Mouse (Mus musculus): ENCODE measurements around the gene Ttc23l. TPM values are rescaled to one million over a fixed set of nuclear protein-coding genes. Genes with fewer than 3 reads are reported as not detected.

The Ttc23l gene
- not detected in 2 replicates for polyA plus RNA-seq (2014; fragmentation: Nextera tagmentation; extraction: Ambion mirVana)

DNA sequence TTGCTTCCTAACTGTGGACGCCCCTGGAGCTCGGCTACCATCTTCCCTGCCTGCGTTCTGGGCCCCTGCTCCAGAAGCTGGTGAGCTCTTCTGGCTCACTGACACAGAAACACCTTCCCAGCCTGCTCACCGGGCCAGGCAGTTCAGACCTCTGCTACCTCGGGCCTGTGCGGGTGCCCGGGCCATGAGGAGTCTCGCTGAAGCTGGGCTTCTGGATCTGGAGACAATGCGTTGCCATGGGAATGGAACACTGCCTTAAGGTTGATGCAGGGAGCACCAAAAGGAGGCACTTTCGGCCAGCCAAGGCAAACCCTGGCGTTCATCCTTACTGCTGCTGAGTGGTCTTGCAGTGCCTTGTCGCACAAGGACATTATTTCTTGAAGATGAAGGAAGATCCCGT, at the start of gene Ttc23l:
Gene Ttc23l (minus strand): TSS at position 204 of the 400 bp plus-strand sequence.
- no peak for ATAC-seq (replicated peaks; ENCODE audit: low FRiP score, low TSS enrichment, low read depth)
- Histone ChIP-seq H3K27ac (ENCODE audit: low read depth) (no peak within 1 kb of the TSS), H3K4me3 (ENCODE audit: low read depth, low read length) (no peak within 1 kb of the TSS), H3K9me3 (ENCODE audit: control insufficient read depth, low read length) (no peaks in the 10 kb centered on the region), H3K4me2 (ENCODE audit: low read length) (no peak within 1 kb of the TSS), H3K9ac (ENCODE audit: low read length) (no peak within 1 kb of the TSS), H3K36me3 (ENCODE audit: control insufficient read depth, insufficient read depth, low read length) (no peaks in the 10 kb centered on the region), H3K4me1 (replicated peaks; ENCODE audit: control insufficient read depth, insufficient read depth, low read length) (no peaks in the 10 kb centered on the region), H3K27me3 (replicated peaks; ENCODE audit: control insufficient read depth, insufficient read depth, low read length) (no peaks in the 10 kb centered on the region)
- 90% methylated on average over 13 of the region's 13 CpGs for WGBS
- no peak for DNase-seq (ENCODE audit: low spot score)

DNA sequence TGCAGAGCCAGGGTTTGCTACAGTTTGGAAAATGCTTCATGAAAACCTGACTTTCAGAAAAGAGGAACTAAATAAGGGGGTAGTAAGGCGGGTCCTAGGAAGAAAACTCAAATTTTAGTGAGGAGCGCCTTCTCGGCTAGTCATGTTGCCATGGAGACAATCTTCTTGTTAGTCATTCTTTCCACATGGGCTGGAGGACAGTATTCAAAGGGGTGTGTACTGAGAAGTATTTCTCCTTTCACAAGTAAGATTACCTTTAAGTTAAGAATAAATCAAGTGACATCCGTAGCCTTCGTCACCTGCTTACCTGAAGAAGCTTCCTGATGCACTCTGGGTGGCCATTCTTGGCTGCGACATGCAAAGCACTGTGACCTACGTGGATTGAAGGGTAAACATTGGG, 40.9 kb upstream of the Ttc23l start:
- no peak for ATAC-seq (replicated peaks; ENCODE audit: low FRiP score, low TSS enrichment, low read depth)
- H3K4me2 ChIP-seq (ENCODE audit: low read length): no peak overlapping the region
- H3K36me3 ChIP-seq (ENCODE audit: control insufficient read depth, insufficient read depth, low read length): no peaks in the 10 kb centered on the region; the same call in 1 of the 2 replicates
- DNase-seq (ENCODE audit: low spot score): no peak
- H3K9me3 ChIP-seq (ENCODE audit: control insufficient read depth, low read length): no peaks in the 10 kb centered on the region
- H3K9ac ChIP-seq (ENCODE audit: low read length): no peak overlapping the region
- WGBS: 75% methylated on average over 7 of the region's 7 CpGs
- no peak overlapping the region for H3K27ac ChIP-seq (ENCODE audit: low read depth)
- peaks cover 12% of the 10 kb centered on the region for H3K4me1 ChIP-seq (replicated peaks; ENCODE audit: control insufficient read depth, insufficient read depth, low read length)
- H3K4me3 ChIP-seq (ENCODE audit: low read depth, low read length): no peak overlapping the region
- H3K27me3 ChIP-seq (replicated peaks; ENCODE audit: control insufficient read depth, insufficient read depth, low read length): no peaks in the 10 kb centered on the region

DNA sequence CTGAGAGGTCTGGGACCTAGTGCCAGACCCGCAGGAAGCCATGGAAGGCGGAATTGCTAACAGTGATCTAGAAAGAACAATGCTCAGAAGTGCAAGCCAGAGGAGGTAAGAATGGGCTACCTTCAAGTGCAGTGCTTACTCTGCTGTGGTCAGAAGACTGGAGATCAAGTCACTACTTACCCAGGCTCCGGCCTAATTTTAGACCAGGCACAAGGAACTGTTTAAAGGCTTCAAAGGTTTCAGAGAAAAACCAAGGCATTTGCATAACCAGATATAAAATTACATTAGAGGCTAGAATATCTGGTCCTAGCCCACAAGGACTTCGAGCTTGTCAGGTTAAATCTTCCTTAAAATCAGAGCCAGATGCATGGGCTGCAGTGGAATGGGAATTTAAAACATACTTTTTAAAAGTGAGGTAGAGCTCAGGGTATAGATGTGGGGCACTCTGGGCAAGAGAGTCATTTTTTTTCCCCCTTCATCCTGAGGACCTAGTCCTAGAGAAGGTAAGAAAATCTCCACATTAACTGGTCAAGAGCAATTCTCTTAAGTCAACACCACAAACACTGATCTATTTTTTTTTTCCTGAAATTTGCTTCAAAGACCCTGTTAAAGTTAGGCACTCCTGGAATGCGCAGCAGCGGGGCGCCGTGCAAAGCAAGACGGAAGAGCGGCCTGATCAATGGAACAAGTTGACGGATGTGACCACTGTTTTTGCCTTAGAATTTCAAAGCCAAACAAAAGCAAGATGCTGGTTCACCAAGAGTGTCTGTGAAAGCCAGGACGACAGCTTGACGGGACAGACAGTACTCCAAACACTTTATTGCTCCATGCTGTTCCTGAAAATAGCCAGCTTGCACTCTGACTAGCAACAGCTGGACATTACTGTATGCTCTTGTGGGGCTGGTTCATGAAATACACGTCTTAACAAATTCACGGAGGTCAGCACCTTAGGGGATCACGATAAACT, 40.1 kb upstream of the Ttc23l start:
- Histone ChIP-seq H3K4me1 (replicated peaks; ENCODE audit: control insufficient read depth, insufficient read depth, low read length) (peaks cover 12% of the 10 kb centered on the region), H3K9ac (ENCODE audit: low read length) (no peak overlapping the region), H3K4me3 (ENCODE audit: low read depth, low read length) (no peak overlapping the region), H3K9me3 (ENCODE audit: control insufficient read depth, low read length) (no peaks in the 10 kb centered on the region), H3K4me2 (ENCODE audit: low read length) (no peak overlapping the region), H3K27me3 (replicated peaks; ENCODE audit: control insufficient read depth, insufficient read depth, low read length) (no peaks in the 10 kb centered on the region), H3K27ac (ENCODE audit: low read depth) (no peak overlapping the region), H3K36me3 (ENCODE audit: control insufficient read depth, insufficient read depth, low read length) (no peaks in the 10 kb centered on the region; the same call in 1 of the 2 replicates)
- DNase-seq (ENCODE audit: low spot score): no peak
- no peak for ATAC-seq (replicated peaks; ENCODE audit: low FRiP score, low TSS enrichment, low read depth)
- WGBS: 42% methylated on average over 16 of the region's 16 CpGs

DNA sequence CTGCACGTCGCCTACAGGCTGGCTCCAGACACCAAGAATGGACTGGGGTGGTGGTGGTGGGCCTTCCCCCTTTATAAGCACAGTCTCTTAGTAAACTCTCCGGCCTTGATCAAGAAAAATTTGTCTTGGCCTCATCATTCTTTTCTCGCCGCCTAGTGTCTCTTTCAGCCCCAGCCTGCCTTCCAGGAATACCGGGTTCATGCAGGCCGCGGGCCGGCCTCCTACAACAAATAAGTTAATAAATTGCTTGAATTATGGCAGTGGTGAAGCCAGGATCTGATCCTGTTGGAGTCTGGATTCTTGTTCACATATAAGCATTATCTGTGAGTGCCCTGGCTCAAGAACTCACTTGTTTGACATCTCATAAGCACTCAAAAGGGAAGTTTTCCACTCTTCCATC, 38.4 kb upstream of the Ttc23l start:
- Histone ChIP-seq H3K4me2 (ENCODE audit: low read length) (no peak overlapping the region), H3K4me3 (ENCODE audit: low read depth, low read length) (no peak overlapping the region), H3K9ac (ENCODE audit: low read length) (no peak overlapping the region), H3K4me1 (replicated peaks; ENCODE audit: control insufficient read depth, insufficient read depth, low read length) (peaks cover 7% of the 10 kb centered on the region; the same call in 1 of the 2 replicates), H3K9me3 (ENCODE audit: control insufficient read depth, low read length) (no peaks in the 10 kb centered on the region), H3K27ac (ENCODE audit: low read depth) (no peak overlapping the region), H3K27me3 (replicated peaks; ENCODE audit: control insufficient read depth, insufficient read depth, low read length) (no peaks in the 10 kb centered on the region), H3K36me3 (ENCODE audit: control insufficient read depth, insufficient read depth, low read length) (peaks cover 7% of the 10 kb centered on the region; the same call in 1 of the 2 replicates)
- ATAC-seq (replicated peaks; ENCODE audit: low FRiP score, low TSS enrichment, low read depth) (no peak), DNase-seq (ENCODE audit: low spot score) (no peak)
- 75% methylated on average over 9 of the region's 9 CpGs for WGBS

DNA sequence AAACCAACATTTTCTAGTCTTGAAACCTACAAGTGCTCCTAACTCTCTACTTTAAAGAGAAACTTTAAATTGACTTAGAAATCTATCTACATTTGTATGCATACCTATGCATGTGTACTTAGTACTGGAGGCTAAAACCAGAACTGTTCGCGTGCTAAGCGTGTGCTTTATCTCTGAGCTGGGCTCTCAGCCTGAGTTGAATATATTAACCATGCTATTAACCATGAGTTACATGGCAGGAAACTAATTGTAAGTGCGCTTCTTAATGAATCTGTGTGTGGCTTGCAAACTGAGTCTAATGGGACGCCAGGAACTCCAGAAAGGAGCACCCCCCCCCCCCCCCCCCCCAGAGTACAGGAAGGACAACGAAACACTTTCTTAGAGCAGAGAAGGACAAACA, 36.9 kb upstream of the Ttc23l start:
- DNase-seq (ENCODE audit: low spot score) (no peak), ATAC-seq (replicated peaks; ENCODE audit: low FRiP score, low TSS enrichment, low read depth) (no peak)
- Histone ChIP-seq H3K36me3 (ENCODE audit: control insufficient read depth, insufficient read depth, low read length) (peaks cover 7% of the 10 kb centered on the region; the same call in 1 of the 2 replicates), H3K27ac (ENCODE audit: low read depth) (no peak overlapping the region), H3K27me3 (replicated peaks; ENCODE audit: control insufficient read depth, insufficient read depth, low read length) (no peaks in the 10 kb centered on the region), H3K9ac (ENCODE audit: low read length) (no peak overlapping the region), H3K4me3 (ENCODE audit: low read depth, low read length) (no peak overlapping the region), H3K9me3 (ENCODE audit: control insufficient read depth, low read length) (no peaks in the 10 kb centered on the region), H3K4me1 (replicated peaks; ENCODE audit: control insufficient read depth, insufficient read depth, low read length) (peaks cover 7% of the 10 kb centered on the region; the same call in 1 of the 2 replicates), H3K4me2 (ENCODE audit: low read length) (no peak overlapping the region)
- WGBS: 84% methylated on average over 6 of the region's 6 CpGs

DNA sequence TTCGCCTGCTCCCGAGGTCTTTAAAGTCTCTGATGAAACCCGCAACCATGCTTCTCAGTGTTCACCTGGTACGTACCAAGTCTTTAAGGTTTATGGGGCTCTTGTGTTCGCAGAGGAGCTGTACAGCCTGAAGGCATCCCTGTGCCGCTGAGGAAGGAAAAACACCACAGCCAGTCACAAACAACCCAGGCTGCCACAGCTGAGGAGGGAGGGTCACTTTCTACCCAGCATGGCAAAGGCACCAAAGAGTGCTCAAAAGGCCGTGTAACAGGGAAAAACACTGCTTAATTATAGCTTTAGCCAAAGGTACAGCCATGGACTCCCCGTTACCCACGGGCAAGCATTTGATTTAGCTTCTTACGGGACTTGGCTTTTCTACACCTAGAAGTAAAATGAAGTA, 36.4 kb upstream of the Ttc23l start:
- Histone ChIP-seq H3K9ac (ENCODE audit: low read length) (no peak overlapping the region), H3K36me3 (ENCODE audit: control insufficient read depth, insufficient read depth, low read length) (peaks cover 7% of the 10 kb centered on the region; the same call in 1 of the 2 replicates), H3K27me3 (replicated peaks; ENCODE audit: control insufficient read depth, insufficient read depth, low read length) (no peaks in the 10 kb centered on the region), H3K4me1 (replicated peaks; ENCODE audit: control insufficient read depth, insufficient read depth, low read length) (peaks cover 7% of the 10 kb centered on the region; the same call in 1 of the 2 replicates), H3K4me2 (ENCODE audit: low read length) (no peak overlapping the region), H3K4me3 (ENCODE audit: low read depth, low read length) (no peak overlapping the region), H3K27ac (ENCODE audit: low read depth) (no peak overlapping the region), H3K9me3 (ENCODE audit: control insufficient read depth, low read length) (no peaks in the 10 kb centered on the region)
- no peak for ATAC-seq (replicated peaks; ENCODE audit: low FRiP score, low TSS enrichment, low read depth)
- 71% methylated on average over 10 of the region's 10 CpGs for WGBS
- no peak for DNase-seq (ENCODE audit: low spot score)

DNA sequence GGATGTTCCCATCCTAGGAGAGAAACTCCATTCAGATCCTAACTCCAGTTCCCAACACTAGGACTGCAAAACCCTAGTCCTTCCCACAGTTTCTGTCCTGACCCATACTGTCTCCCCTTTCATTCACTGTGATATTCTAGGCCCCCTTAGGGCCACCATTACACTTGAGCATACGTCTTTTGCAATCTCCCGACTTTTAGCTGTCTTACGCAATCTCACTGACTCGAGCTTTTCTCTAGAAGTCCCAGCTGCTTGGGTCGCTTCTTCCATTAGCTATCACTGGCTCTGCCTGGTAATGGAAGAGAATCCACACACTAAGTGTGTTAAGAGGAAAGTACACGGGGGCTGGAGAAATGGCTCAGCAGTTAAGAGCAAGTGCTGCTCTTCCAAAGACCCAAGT, 34.6 kb upstream of the Ttc23l start:
- no peak overlapping the region for H3K9ac ChIP-seq (ENCODE audit: low read length)
- H3K27me3 ChIP-seq (replicated peaks; ENCODE audit: control insufficient read depth, insufficient read depth, low read length): no peaks in the 10 kb centered on the region
- no peaks in the 10 kb centered on the region for H3K9me3 ChIP-seq (ENCODE audit: control insufficient read depth, low read length)
- H3K4me3 ChIP-seq (ENCODE audit: low read depth, low read length): no peak overlapping the region
- DNase-seq (ENCODE audit: low spot score) (no peak), ATAC-seq (replicated peaks; ENCODE audit: low FRiP score, low TSS enrichment, low read depth) (no peak)
- no peak overlapping the region for H3K4me2 ChIP-seq (ENCODE audit: low read length)
- H3K4me1 ChIP-seq (replicated peaks; ENCODE audit: control insufficient read depth, insufficient read depth, low read length): no peaks in the 10 kb centered on the region
- 84% methylated on average over 6 of the region's 6 CpGs for WGBS
- peaks cover 12% of the 10 kb centered on the region; the same call in 1 of the 2 replicates for H3K36me3 ChIP-seq (ENCODE audit: control insufficient read depth, insufficient read depth, low read length)
- H3K27ac ChIP-seq (ENCODE audit: low read depth): no peak overlapping the region

DNA sequence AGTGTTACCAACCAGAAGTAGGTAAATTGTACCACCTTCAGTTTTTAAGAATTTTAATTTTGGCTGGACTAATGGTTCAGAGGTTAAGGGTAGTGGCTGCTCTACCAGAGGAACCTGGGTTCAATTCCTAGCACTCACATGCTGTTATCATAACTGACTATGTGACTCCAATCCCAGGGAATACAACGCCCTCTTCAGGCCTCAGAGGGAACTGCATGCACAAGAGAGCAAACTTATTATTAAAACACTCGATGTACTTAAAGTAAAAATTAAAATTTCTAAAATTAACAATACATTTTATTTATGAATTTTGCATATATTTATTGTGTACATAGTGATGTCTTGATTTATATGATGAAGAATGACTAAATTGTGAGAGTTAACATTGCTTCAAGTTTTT, 28.1 kb upstream of the Ttc23l start:
- H3K9me3 ChIP-seq (ENCODE audit: control insufficient read depth, low read length): no peaks in the 10 kb centered on the region
- 80% methylated on average over 2 of the region's 2 CpGs for WGBS
- H3K36me3 ChIP-seq (ENCODE audit: control insufficient read depth, insufficient read depth, low read length): peaks cover 15% of the 10 kb centered on the region; the same call in 1 of the 2 replicates
- no peaks in the 10 kb centered on the region for H3K4me1 ChIP-seq (replicated peaks; ENCODE audit: control insufficient read depth, insufficient read depth, low read length)
- H3K27ac ChIP-seq (ENCODE audit: low read depth): no peak overlapping the region
- H3K9ac ChIP-seq (ENCODE audit: low read length): no peak overlapping the region
- no peaks in the 10 kb centered on the region for H3K27me3 ChIP-seq (replicated peaks; ENCODE audit: control insufficient read depth, insufficient read depth, low read length)
- no peak overlapping the region for H3K4me3 ChIP-seq (ENCODE audit: low read depth, low read length)
- H3K4me2 ChIP-seq (ENCODE audit: low read length): no peak overlapping the region
- DNase-seq (ENCODE audit: low spot score): no peak
- no peak for ATAC-seq (replicated peaks; ENCODE audit: low FRiP score, low TSS enrichment, low read depth)

All from intestine, embryonic 14.5 days (tissue).